Mouse (Mus musculus): ENCODE measurements around the gene Map3k11. TPM values are rescaled to one million over a fixed set of nuclear protein-coding genes. Genes with fewer than 3 reads are reported as not detected.

Map3k11 gene
- total RNA-seq, 2 experiments from 2014 or later: 36.9 to 45.8 TPM

- peak; percentile 90 to 91 for DNase-seq (ENCODE audit: low spot score in 2 of 2)
Observed at GRCm38 (mm10) chr19:5729444-5729815, 40.9 kb downstream of the Map3k11 start, which contains the start of gene Fam89b. TSS of gene Fam89b (minus strand) at chr19:5729653.

DNA sequence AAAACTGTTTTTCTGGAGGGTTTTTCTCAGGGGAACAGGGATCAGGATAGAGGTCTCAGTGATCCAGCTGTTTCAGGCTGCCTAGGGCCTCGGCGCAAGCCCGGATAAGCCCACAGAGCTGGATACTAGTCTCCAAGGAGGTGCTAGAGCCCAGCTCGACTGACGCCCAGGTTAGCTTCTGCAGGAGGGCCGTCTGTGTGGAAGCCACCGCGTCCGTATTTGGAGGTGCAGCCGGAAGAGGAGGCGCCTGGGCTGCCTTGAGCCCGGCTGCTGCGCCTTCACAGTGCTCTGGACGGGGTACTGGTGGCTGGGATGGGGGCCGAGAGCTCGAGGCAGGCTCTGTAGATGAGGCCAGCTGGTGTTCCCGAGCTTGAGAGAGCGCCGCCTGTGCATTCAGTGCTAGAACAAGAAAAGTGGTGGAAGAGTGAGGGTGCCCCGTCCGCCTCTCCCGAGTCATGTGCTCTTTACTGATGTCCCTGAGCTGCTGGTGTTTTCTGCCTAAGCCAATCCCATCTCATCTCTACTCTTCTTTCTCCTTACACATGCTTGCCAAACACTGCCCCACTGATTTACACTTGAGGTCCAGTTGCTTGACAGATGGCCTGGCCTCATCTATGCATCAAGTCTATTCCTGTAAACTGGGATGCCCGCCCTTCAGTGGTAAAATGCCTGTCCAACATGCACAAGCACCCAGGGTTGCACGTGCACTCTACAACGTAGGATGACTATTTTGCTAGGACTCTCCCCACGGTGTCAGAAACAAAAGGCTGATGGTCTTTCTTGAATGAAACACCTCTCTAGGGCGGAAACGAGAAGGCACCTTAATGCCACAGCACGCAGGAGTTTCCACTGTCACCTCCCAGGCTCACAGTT, 42.0 kb downstream of the Map3k11 start:
- no peak for DNase-seq (ENCODE audit: low spot score in 2 of 2)

GRCm38 (mm10) chr19:5731264-5731978, 42.9 kb downstream of the Map3k11 start:
- DNase-seq (ENCODE audit: low spot score in 2 of 2): peak; percentile 90 to 92

- no peak for DNase-seq (ENCODE audit: low spot score in 2 of 2)
Observed at GRCm38 (mm10) chr19:5734325-5734724, 45.8 kb downstream of the Map3k11 start.

GRCm38 (mm10) chr19:5739446-5739845, 50.9 kb downstream of the Map3k11 start:
- no peak for DNase-seq (ENCODE audit: low spot score in 2 of 2)

DNA sequence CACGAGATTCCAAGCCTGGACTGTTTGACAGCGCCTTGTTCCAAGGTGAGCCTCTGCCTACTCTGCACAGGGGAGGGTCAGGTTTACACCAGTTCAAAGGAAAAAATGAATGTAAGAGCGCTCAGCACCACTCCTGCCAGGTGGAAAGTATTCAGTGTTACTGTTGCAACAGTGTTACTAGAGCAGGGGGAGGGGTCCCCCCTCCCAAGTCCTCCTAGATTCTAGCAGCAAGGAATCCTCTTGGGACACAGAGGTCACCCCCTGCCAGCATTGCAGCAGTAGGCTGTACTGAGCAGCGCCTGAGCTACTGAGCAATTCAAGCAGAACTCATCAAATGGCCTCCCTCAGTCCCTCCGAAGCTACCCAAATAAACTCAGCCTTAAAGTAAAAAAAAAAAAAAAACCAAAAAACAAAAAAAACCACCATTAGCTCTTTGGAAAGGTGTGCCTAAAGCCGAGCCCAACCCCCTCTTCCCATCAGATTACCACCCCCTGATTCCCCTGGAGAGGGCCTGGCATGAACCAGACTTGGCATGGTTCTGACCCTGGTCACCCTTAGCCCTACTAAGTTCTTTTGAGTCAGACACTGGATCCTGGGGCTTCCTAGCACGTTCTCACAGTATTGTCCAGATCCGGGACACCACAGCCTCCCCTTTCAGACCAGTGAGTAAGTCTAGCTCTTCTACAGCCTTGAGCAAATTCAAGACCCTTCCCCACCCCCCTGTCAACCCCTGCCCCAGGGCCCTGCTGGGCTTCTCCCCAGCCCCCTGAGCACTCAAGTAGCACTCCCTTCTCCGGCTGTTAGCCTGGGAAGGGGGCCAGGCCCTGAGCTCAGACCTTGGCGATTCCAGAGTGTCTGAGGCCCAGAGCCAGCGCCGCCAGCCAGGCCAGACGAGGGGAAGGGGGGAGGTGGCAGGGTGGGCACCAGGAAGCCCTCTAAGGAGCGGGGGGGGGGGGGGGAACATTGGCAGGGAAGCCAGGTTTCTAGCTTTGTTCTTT, 52.1 kb downstream of the Map3k11 start, which contains the start of gene Ltbp3:
Gene Ltbp3, plus strand, starts transcription at position 585 of the 998 bp plus-strand sequence.
- peak in 1 of 2 experiments; percentile 64 for DNase-seq (ENCODE audit: low spot score in 2 of 2)

DNA sequence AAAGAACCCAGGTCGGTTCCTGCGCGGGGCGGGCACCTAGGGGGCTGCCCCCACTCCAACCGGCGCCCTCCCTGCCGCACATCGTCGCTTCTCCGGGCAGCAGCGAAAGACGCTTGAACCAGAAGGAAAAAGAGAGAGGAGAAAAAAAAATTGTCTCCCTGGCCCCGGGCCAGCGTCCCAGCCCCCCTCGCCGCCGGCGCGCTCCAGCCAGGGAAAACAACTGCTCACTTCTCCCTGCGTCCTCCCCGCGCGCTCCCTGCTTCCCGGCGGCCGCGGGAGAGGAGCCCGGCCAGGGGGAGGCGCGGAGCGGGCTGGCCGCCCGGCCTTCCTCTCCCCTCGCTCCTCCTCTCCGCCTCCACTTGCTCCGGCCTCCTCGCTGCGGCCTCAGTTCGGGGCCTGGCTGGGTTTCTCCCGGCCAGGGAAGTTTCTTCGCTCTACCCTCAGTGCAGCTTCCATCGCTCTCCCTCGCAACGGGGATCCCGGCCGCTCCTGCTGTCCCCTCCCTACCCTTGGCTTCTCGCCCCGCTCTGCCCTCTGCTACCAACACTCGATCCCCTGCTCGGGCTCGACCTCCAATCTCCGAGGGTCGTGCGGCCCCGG, 53.2 kb downstream of the Map3k11 start:
- peak; percentile 78 to 83 for DNase-seq (ENCODE audit: low spot score in 2 of 2)

DNA sequence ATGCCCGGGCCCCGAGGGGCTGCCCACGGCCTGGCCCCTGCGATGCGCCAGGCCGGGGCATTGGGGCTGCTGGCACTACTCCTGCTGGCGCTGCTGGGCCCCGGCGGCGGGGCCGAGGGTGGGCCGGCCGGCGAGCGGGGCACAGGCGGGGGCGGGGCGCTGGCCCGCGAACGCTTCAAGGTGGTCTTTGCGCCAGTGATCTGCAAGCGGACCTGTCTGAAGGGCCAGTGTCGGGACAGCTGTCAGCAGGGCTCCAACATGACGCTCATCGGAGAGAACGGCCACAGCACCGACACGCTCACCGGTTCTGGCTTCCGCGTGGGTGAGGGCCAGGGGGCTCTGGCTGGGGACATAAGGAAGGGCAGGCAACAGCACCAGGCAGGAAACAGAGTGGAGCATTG, 53.7 kb downstream of the Map3k11 start:
- no peak for DNase-seq (ENCODE audit: low spot score in 2 of 2)

GRCm38 (mm10) chr19:5743576-5743975, 55.0 kb downstream of the Map3k11 start:
- peak in 1 of 2 experiments; percentile 55 for DNase-seq (ENCODE audit: low spot score in 2 of 2)

DNA sequence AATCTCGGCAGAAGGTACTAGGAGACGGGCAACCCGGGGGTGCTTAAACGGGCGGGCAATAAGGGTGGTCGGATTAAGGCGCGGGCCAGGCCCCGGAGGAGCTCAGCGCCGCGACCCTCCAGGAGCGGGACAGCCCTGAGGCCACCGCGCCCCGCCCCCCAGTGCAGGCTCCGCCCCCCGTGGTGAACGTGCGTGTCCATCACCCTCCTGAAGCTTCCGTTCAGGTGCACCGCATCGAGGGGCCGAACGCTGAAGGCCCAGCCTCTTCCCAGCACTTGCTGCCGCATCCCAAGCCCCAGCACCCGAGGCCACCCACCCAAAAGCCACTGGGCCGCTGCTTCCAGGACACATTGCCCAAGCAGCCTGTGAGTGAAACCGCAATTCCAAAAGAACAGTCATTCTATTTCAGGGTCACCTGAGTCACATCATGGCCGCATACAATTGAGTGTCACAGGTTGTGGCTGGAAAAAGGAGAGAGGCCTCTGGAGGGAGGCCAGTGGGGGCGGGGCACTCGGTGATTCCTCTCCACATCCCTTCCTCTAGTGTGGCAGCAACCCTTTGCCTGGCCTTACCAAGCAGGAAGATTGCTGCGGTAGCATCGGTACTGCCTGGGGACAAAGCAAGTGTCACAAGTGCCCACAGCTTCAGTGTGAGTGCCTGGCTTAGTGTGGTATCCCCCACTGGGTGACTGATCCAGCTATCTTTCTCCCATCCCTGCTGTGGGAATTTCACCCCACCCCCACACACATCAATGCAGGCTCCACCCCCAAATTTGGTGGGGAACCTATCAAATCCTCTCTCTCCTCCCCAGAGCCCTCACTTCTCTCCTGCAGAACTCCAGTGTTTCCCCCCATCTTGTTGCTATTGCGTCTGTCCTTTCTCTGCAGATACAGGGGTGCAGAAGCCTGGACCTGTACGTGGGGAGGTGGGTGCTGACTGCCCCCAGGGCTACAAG, 57.5 kb downstream of the Map3k11 start:
- peak in 1 of 2 experiments; percentile 62 for DNase-seq (ENCODE audit: low spot score in 2 of 2)

DNA sequence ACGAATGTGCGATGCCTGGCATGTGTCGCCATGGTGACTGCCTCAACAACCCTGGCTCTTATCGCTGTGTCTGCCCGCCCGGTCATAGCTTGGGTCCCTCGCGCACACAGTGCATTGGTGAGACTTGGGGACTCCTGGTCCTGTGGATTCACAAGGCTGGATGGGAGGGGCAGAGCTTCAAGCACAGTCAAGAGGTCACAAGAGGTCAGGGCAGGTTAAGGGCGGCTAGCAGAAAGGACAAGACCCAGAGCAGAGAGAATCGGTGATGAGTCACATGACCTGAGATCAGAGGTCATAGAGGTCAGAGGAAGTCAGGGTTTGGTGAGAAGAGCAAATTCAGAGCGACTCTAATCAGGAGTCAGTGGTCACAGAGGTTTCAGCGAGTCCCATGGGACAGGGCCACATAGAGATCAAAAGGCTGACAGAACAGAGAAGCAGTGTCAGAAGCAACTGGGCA, 58.4 kb downstream of the Map3k11 start:
- DNase-seq (ENCODE audit: low spot score in 2 of 2): no peak

DNA sequence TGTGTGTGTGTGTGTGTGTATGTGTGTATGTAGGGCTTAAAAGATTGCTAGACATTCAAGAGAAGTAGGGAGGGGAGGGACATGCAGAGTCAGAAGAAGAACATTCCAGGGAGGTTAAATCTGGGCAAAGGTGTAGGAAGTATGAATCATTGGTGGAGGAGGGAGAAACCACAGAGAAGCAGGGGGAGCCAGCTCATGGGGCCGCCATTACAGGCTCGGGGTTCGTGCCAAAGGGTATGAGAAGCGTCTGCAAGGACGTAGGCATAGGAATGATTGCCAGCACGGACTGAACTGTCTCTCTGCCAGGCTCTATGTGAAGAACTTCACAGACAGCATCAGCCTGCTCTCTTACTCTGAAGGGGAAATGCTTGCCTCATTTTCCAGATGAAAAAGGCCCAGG, 60.9 kb downstream of the Map3k11 start:
- DNase-seq (ENCODE audit: low spot score in 2 of 2): peak in 1 of 2 experiments; percentile 48

DNA sequence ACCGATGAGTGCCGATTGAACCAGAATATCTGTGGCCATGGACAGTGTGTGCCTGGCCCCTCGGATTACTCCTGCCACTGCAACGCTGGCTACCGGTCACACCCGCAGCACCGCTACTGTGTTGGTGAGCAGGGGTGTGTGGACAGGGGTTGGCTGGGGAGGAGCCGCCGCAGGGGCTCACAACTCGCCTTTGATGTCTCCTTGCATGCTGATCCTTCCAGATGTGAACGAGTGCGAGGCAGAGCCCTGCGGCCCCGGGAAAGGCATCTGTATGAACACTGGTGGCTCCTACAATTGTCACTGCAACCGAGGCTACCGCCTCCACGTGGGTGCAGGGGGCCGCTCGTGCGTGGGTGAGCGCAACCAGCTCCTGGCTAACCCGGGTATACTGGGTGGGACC, 62.4 kb downstream of the Map3k11 start:
- no peak for DNase-seq (ENCODE audit: low spot score in 2 of 2)

DNA sequence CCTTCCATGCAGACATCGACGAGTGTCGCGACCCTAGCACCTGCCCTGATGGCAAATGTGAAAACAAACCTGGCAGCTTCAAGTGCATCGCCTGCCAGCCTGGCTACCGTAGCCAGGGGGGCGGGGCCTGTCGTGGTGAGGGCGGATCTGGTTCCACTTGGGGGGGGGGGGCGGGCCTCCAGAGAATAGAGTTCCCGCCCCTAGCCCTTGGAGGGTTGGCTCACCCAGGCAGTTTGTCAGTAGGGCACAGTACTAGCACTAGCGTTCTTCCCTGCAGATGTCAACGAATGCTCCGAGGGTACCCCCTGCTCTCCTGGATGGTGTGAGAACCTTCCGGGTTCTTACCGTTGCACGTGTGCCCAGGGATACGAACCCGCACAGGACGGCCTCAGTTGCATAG, 63.2 kb downstream of the Map3k11 start:
- DNase-seq (ENCODE audit: low spot score in 2 of 2): peak in 1 of 2 experiments; percentile 58

Small RNAs within 50 kb of the gene (microRNA-seq; reads per million reads assigned to microRNA genes)
- gene Mir6987 (ENCODE audit: borderline number of aligned reads in 2 of 2): 0 to 0.95 reads per million in 2 experiments

Other genes starting within 250 kb of the Map3k11 start
- gene Fosl1, start 241.2 kb upstream of the Map3k11 start, total RNA-seq (2021): 1 to 10 TPM; 1.1 to 4.9 TPM
- gene Ccdc85b, start 230.8 kb upstream of the Map3k11 start, total RNA-seq (2021): 1 to 10 TPM; 6.4 TPM
- gene Fibp, start 228.1 kb upstream of the Map3k11 start, total RNA-seq (2021): 10 to 100 TPM; 75.0 to 82.0 TPM
- gene Ctsw, start 220.2 kb upstream of the Map3k11 start, total RNA-seq (2021): 1 to 10 TPM; 1.0 to 2.1 TPM
- gene Efemp2, start 214.8 kb upstream of the Map3k11 start, total RNA-seq (2021): 10 to 100 TPM; 56.9 to 91.1 TPM
- gene Mus81, start 200.3 kb upstream of the Map3k11 start, total RNA-seq (2021): 10 to 100 TPM; 25.1 to 35.8 TPM
- gene Cfl1, start 198.3 kb upstream of the Map3k11 start, total RNA-seq (2021): 100 to 1,000 TPM; 689 to 693 TPM
- gene 1700020D05Rik, start 185.0 kb upstream of the Map3k11 start, total RNA-seq (2021): 1 to 10 TPM; 1.7 to 2.2 TPM
- 10 to 100 TPM; 12.3 to 12.4 TPM for gene Snx32, start 178.2 kb upstream of the Map3k11 start, total RNA-seq (2021)
- gene Ovol1, start 128.1 kb upstream of the Map3k11 start, total RNA-seq (2021): not detected
- gene Ap5b1, start 120.7 kb upstream of the Map3k11 start, total RNA-seq (2021): 1 to 10 TPM; 6.5 to 9.9 TPM
- 100 to 1,000 TPM; 108 to 113 TPM for gene Rnaseh2c, start 86.9 kb upstream of the Map3k11 start, total RNA-seq (2021)
- gene Kat5, start 78.5 kb upstream of the Map3k11 start, total RNA-seq (2021): 10 to 100 TPM; 67.8 to 69.3 TPM
- gene Rela, start 51.3 kb upstream of the Map3k11 start, total RNA-seq (2021): 10 to 100 TPM; 79.6 to 90.2 TPM
- gene Sipa1, start 25.0 kb upstream of the Map3k11 start, total RNA-seq (2021): 10 to 100 TPM; 41.1 to 45.6 TPM
- gene Pcnx3, start 166 bp downstream of the Map3k11 start, total RNA-seq (2021): 100 to 1,000 TPM in 1 of 2 experiments, 10 to 100 TPM in 1; 84.6 to 103 TPM
- not detected for gene Kcnk7, start 15.6 kb downstream of the Map3k11 start, total RNA-seq (2021)
- gene Ehbp1l1, start 37.6 kb downstream of the Map3k11 start, total RNA-seq (2021): 10 to 100 TPM; 33.5 to 45.6 TPM
- 10 to 100 TPM; 42.9 to 61.5 TPM for gene Fam89b, start 40.9 kb downstream of the Map3k11 start, total RNA-seq (2021)
- gene Ltbp3, start 52.2 kb downstream of the Map3k11 start, total RNA-seq (2021): 100 to 1,000 TPM; 241 to 252 TPM
- 100 to 1,000 TPM in 1 of 2 experiments, 10 to 100 TPM in 1; 92.3 to 105 TPM for gene Scyl1, start 82.7 kb downstream of the Map3k11 start, total RNA-seq (2021)
- 10 to 100 TPM; 21.1 to 42.8 TPM for gene Frmd8, start 186.5 kb downstream of the Map3k11 start, total RNA-seq (2021)
- gene Slc25a45, start 189.1 kb downstream of the Map3k11 start, total RNA-seq (2021): 10 to 100 TPM in 1 of 2 experiments, 1 to 10 TPM in 1; 4.9 to 19.0 TPM
- 1 to 10 TPM in 1 of 2 experiments, under 1 TPM in 1; 0.90 to 1.1 TPM for gene Tigd3, start 205.4 kb downstream of the Map3k11 start, total RNA-seq (2021)
- gene Dpf2, start 224.3 kb downstream of the Map3k11 start, total RNA-seq (2021): 100 to 1,000 TPM; 111 to 129 TPM
- gene Cdc42ep2, start 236.1 kb downstream of the Map3k11 start, total RNA-seq (2021): 1 to 10 TPM; 5.2 to 8.0 TPM

Data from adrenal gland, adult 18-20 months (tissue).